Comparison of ENCODE assay signal across 25 mouse cellular contexts in the genomic region with DNA sequence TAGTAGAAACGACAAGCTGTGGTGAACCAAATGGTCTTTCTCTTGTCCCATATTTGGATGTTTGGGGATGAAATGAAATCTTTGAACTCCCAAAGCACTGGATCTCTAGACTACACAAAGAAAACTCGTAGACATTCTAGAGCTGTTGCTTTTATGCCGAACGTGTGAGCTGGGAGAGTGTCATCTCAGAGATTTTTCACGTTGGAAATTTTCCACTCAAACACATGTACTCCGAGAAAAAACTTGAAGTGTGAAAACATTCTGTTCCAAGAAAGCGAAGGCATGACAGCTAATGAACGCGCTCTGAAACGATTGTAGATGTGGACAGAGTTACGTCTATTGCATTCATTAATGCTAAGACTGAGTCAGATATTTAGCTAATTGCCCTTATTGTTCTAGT.
"Had no signal": no experiment of that assay in that cellular context is flagged by ENCODE, and none has a peak within 500 bp of the region (broad histone marks: within the 10 kb centered on the region; RNA-seq: fewer than 3 reads in every experiment).

No protein-coding gene starts in this region.

- H3K4me1 ChIP-seq: limb, embryonic 10.5 days; limb, embryonic 13.5 days; liver, embryonic 12.5 days; liver, embryonic 15.5 days; midbrain, embryonic 12.5 days; neural tube, embryonic 13.5 days; stomach, embryonic 15.5 days had no signal

- DNase-seq: kidney, adult 2 months; kidney, postnatal 25 days; layer of hippocampus, adult 9-11 months; liver; lung, adult 18-20 months; lung, postnatal 10 days; lung, postnatal 4 days; retina, postnatal 1 day; right cerebral cortex, postnatal 25 days; spleen, adult 18-20 months; thymus, adult 2 months; thymus, postnatal 14 days; thymus, postnatal 4 days had no signal

- H3K9ac ChIP-seq: limb, embryonic 13.5 days; liver, embryonic 12.5 days; liver, embryonic 15.5 days; lung, embryonic 15.5 days; midbrain, embryonic 12.5 days; neural tube, embryonic 13.5 days; stomach, embryonic 15.5 days had no signal

- H3K9me3 ChIP-seq: limb, embryonic 10.5 days; limb, embryonic 13.5 days; liver, embryonic 12.5 days; liver, embryonic 15.5 days; lung, embryonic 15.5 days; midbrain, embryonic 12.5 days; neural tube, embryonic 13.5 days; stomach, embryonic 15.5 days had no signal

- H3K27ac ChIP-seq: kidney, postnatal 0 days; layer of hippocampus, adult 2 months; limb, embryonic 10.5 days; limb, embryonic 13.5 days; liver, embryonic 12.5 days; liver, embryonic 15.5 days; lung, embryonic 15.5 days; midbrain, embryonic 12.5 days; neural tube, embryonic 13.5 days; stomach, embryonic 15.5 days had no signal

- H3K4me2 ChIP-seq: limb, embryonic 13.5 days; liver, embryonic 12.5 days; liver, embryonic 15.5 days; lung, embryonic 15.5 days; midbrain, embryonic 12.5 days; neural tube, embryonic 13.5 days; stomach, embryonic 15.5 days had no signal

- H3K27me3 ChIP-seq: limb, embryonic 13.5 days; liver, embryonic 12.5 days; liver, embryonic 15.5 days; lung, embryonic 15.5 days; midbrain, embryonic 12.5 days; neural tube, embryonic 13.5 days; stomach, embryonic 15.5 days had no signal

- H3K36me3 ChIP-seq: limb, embryonic 10.5 days; limb, embryonic 13.5 days; liver, embryonic 12.5 days; liver, embryonic 15.5 days; lung, embryonic 15.5 days; midbrain, embryonic 12.5 days; neural tube, embryonic 13.5 days; stomach, embryonic 15.5 days had no signal

- ATAC-seq: liver, embryonic 12.5 days; midbrain, embryonic 16.5 days had no signal

- H3K4me3 ChIP-seq: layer of hippocampus, adult 2 months; limb, embryonic 10.5 days; limb, embryonic 13.5 days; liver, embryonic 12.5 days; liver, embryonic 15.5 days; lung, embryonic 15.5 days; midbrain, embryonic 12.5 days; myocyte; neural tube, embryonic 13.5 days; stomach, embryonic 15.5 days had no signal
